Mouse (Mus musculus) heart, postnatal 0 days (tissue): ENCODE measurements at regions not wholly inside any gene's neighbourhood (a gene's known extent, or its start where the extent isn't known, plus 50 kb on each side); places are given as distances from the start of the nearest gene placed in this dataset.

ENCODE experiments used
- ATAC-seq: fragments of 200-750 bp; cut with Nextera tagmentation; 2 replicates; pipeline ENCODE4 v1.8.0; 2017; ENCODE audit warnings: low read depth, moderate number of reproducible peaks, moderate library complexity; ENCODE audit not compliant: insufficient read depth
- DNase-seq: peaks from one replicate; pipeline ENCODE4 v3.0.0-alpha.2; 2016; ENCODE audit warnings: low spot score
- H3K27ac ChIP-seq: fragments of 300-500 bp; sonication (generic); 2 replicates; pipeline ENCODE4 v1.5.1; 2014; ENCODE audit warnings: low read depth, mild to moderate bottlenecking
- H3K27me3 ChIP-seq: fragments of 300-500 bp; sonication (generic); 2 replicates; pipeline ENCODE4 v1.6.1; 2014; ENCODE audit warnings: low read length, mixed read lengths; ENCODE audit not compliant: control insufficient read depth, insufficient read depth
- H3K36me3 ChIP-seq: fragments of 300-500 bp; sonication (generic); replicated peaks from 2 replicates; pipeline ENCODE4 v1.6.1; 2014; ENCODE audit warnings: low read length, mixed read lengths; ENCODE audit not compliant: control insufficient read depth, insufficient read depth
- H3K4me1 ChIP-seq: fragments of 300-500 bp; sonication (generic); 2 replicates; pipeline ENCODE4 v1.6.1; 2014; ENCODE audit warnings: antibody characterized with exemption; ENCODE audit not compliant: control insufficient read depth, insufficient read depth
- H3K4me2 ChIP-seq: fragments of 300-500 bp; sonication (generic); 2 replicates; pipeline ENCODE4 v1.6.1; 2014; ENCODE audit warnings: low read depth, mild to moderate bottlenecking, low read length, moderate library complexity
- H3K4me3 ChIP-seq: fragments of 300-500 bp; sonication (generic); 2 replicates; pipeline ENCODE4 v1.5.1; 2014; ENCODE audit warnings: low read depth, low read length
- H3K9ac ChIP-seq: fragments of 300-500 bp; sonication (generic); replicated peaks from 2 replicates; pipeline ENCODE4 v1.6.1; 2014; ENCODE audit warnings: low read depth, low read length, mixed read lengths
- H3K9me3 ChIP-seq: fragments of 300-500 bp; sonication (generic); replicated peaks from 2 replicates; pipeline ENCODE4 v1.6.1; 2016; ENCODE audit warnings: low read length; ENCODE audit not compliant: control insufficient read depth
- CTCF ChIP-seq: IDR thresholded peaks from 2 replicates; pipeline ENCODE4 v1.5.1; 2016; ENCODE audit warnings: antibody characterized with exemption, control low read depth, low read depth
- EP300 ChIP-seq: IDR thresholded peaks from 2 replicates; pipeline ENCODE4 v1.6.1; 2016; ENCODE audit warnings: antibody characterized with exemption, low read depth
- WGBS: fragments of 180-500 bp; shearing (Covaris S2); extraction: QIAGEN DNeasy Blood & Tissue Kit; methylation state at CpG from one replicate; pipeline ENCODE4 v1.1.7; 2014; 5-methylcytosine and 5-hydroxymethylcytosine counted together

GRCm38 (mm10) chr1:186345449-186345848 lies 228.3 kb upstream of the Lyplal1 start:
- Histone ChIP-seq H3K36me3 (no peaks in the 10 kb centered on the region), H3K9me3 (no peaks in the 10 kb centered on the region), H3K4me3 (no peak overlapping the region), H3K27ac (no peak overlapping the region), H3K4me1 (no peaks in the 10 kb centered on the region), H3K9ac (no peak overlapping the region), H3K27me3 (no peaks in the 10 kb centered on the region), H3K4me2 (no peak overlapping the region)
- no peak for ATAC-seq
- TF ChIP-seq EP300 (no peak), CTCF (no peak)
- no peak for DNase-seq
- WGBS: 79% methylated on average over 6 of the region's 6 CpGs

- H3K4me1 ChIP-seq: no peaks in the 10 kb centered on the region
- 43% methylated on average over 2 of the region's 2 CpGs for WGBS
- DNase-seq (no peak), ATAC-seq (no peak)
- no peaks in the 10 kb centered on the region for H3K36me3 ChIP-seq
- no peaks in the 10 kb centered on the region for H3K9me3 ChIP-seq
- H3K4me3 ChIP-seq: no peak overlapping the region
- no peaks in the 10 kb centered on the region for H3K27me3 ChIP-seq
- H3K4me2 ChIP-seq: no peak overlapping the region
- TF ChIP-seq CTCF: no peak
- no peak for TF ChIP-seq EP300
- no peak overlapping the region for H3K9ac ChIP-seq
- no peak overlapping the region for H3K27ac ChIP-seq
Observed at GRCm38 (mm10) chr1:186342931-186343506, 225.9 kb upstream of the Lyplal1 start.

- Histone ChIP-seq H3K9ac (no peak overlapping the region), H3K4me2 (no peak overlapping the region), H3K4me1 (no peaks in the 10 kb centered on the region), H3K27ac (no peak overlapping the region), H3K27me3 (no peaks in the 10 kb centered on the region), H3K36me3 (no peaks in the 10 kb centered on the region), H3K4me3 (no peak overlapping the region), H3K9me3 (no peaks in the 10 kb centered on the region)
- WGBS: 76% methylated on average over 1 of the region's 1 CpGs
- TF ChIP-seq CTCF (no peak), EP300 (no peak)
- DNase-seq: no peak
- ATAC-seq: no peak
Observed at GRCm38 (mm10) chr1:186342391-186342790, 225.3 kb upstream of the Lyplal1 start.

GRCm38 (mm10) chr1:186341878-186342277 lies 224.8 kb upstream of the Lyplal1 start:
- H3K9me3 ChIP-seq: no peaks in the 10 kb centered on the region
- no peaks in the 10 kb centered on the region for H3K27me3 ChIP-seq
- H3K4me2 ChIP-seq: no peak overlapping the region
- no peak overlapping the region for H3K9ac ChIP-seq
- H3K27ac ChIP-seq: no peak overlapping the region
- no peak for ATAC-seq
- no peaks in the 10 kb centered on the region for H3K4me1 ChIP-seq
- no peak for DNase-seq
- 47% methylated on average over 3 of the region's 3 CpGs for WGBS
- no peak overlapping the region for H3K4me3 ChIP-seq
- H3K36me3 ChIP-seq: no peaks in the 10 kb centered on the region
- no peak for TF ChIP-seq EP300
- TF ChIP-seq CTCF: no peak

- H3K9me3 ChIP-seq: no peaks in the 10 kb centered on the region
- no peak overlapping the region for H3K4me2 ChIP-seq
- H3K27ac ChIP-seq: no peak overlapping the region
- no peak overlapping the region for H3K4me3 ChIP-seq
- no peaks in the 10 kb centered on the region for H3K36me3 ChIP-seq
- ATAC-seq (no peak), DNase-seq (no peak)
- no peak overlapping the region for H3K9ac ChIP-seq
- H3K27me3 ChIP-seq: no peaks in the 10 kb centered on the region
- no peaks in the 10 kb centered on the region for H3K4me1 ChIP-seq
- 56% methylated on average over 3 of the region's 3 CpGs for WGBS
- TF ChIP-seq CTCF (no peak), EP300 (no peak)
Observed at GRCm38 (mm10) chr1:186340701-186341100, 223.6 kb upstream of the Lyplal1 start.

- no peaks in the 10 kb centered on the region for H3K9me3 ChIP-seq
- TF ChIP-seq CTCF (no peak), EP300 (no peak)
- no peak overlapping the region for H3K4me3 ChIP-seq
- H3K9ac ChIP-seq: no peak overlapping the region
- DNase-seq (no peak), ATAC-seq (no peak)
- H3K36me3 ChIP-seq: no peaks in the 10 kb centered on the region
- WGBS: 90% methylated on average over 2 of the region's 2 CpGs
- no peaks in the 10 kb centered on the region for H3K27me3 ChIP-seq
- H3K27ac ChIP-seq: no peak overlapping the region
- H3K4me1 ChIP-seq: no peaks in the 10 kb centered on the region
- no peak overlapping the region for H3K4me2 ChIP-seq
Observed at GRCm38 (mm10) chr1:186317285-186317684, 200.2 kb upstream of the Lyplal1 start.
